Mouse (Mus musculus): ENCODE measurements at regions not wholly inside any gene's neighbourhood (a gene's known extent, or its start where the extent isn't known, plus 50 kb on each side); places are given as distances from the start of the nearest gene placed in this dataset.

DNA sequence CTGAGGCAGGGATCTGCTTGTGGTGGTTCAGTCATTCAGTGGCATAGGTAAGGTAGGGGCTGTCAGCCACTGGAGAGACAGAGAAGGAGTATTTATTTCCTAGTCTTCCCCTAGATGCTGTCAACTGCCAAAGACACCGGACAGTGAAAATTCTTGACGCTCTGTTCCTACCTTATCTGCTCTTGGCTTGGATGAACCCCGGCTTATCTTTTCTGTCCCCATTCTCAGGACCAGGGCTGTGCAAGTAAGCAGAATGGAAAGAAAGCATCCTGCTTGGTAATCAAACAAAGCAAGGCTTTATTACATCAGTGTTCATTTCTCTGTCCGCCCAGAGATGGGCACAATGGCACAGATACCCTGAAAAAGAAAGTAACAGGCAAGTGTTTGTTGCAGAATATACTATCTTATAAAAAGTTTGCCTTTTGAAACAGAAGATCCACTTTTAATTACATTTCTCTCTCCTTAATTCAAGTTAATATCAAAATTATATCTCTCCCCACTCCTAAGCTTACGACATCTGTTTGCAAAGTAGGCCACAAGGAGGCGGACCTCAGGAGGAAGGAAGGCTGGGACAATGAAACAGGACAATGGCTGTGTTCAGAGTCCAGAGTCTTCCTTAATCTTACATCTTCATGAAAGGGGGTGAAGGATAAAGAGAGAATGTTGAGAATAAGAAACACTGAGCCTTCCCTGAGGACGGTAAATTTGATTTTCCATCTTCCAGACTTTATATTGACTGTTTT, 316.8 kb upstream of the Ubash3b start:
- no peak for DNase-seq

DNA sequence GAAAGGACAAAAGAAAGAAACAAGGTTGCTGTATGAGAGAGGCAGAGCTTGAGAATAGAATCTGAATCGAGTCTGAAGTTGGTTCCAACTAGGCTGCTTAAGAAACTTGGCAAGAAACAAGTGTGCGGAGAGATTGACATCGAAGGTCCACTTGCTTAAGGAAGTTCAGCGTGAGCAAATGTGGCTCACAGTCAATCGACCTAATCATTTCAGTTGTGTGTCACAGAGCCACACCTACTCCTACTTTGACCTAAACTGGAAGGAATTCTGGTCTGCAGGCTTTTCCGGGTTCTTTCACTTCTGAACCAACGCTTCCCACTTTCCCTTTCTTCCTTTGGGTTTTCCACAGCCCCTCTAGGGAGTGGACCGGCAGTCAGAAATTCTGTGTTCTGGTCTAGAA, 313.8 kb upstream of the Ubash3b start:
- DNase-seq: peak in 1 of 2 experiments; percentile 8

DNA sequence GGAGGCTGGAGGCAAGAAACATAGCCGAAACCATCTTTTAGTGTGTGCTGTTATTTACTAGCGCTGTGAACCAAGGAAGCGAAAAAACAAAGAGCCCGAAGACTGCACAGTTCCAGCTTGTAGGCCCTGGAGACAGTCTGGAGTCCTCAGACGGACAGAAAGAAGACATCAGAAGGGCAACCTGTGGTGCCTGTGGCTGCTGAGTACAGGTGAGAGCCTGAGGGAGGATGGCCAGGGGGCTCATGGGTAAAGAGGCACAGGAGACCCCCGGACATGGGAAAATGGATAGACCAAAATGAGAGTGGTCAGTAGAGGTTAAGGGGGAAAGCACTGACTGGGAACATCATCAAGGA, 313.4 kb upstream of the Ubash3b start:
- no peak for DNase-seq

DNA sequence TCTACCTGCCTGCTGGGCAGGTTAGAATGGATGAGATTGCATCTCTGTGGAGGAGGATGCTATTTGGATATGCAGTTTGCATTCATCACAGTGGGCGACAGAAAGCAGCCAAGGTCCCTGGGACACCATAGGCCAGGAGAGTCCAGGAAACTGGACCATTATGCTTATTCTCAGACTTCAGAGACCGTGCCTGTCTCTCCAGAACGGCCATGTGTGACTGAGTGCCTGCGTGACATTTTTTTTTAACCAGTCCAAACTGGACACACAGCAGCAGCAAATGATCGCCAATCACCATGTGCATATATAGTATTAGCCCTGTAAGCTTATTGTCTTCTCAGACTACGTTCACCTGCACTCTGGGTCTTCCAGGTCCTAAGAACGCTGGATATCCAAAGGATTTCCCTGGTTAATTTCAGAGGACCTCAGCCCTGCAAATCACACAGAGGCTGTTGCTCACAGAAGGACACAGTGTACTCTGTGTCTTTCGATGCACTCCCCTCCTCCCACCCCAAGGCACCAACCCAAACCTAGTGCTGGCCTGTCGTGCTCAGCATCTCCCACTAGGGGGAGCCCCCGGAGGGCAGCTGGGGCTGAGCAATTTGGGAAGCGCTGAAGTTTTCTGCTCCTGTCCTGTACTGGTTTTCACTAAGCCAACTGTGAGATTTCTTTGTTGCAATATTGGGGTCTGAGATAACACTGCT, 312.9 kb upstream of the Ubash3b start:
- DNase-seq: peak; percentile 41 to 78

DNA sequence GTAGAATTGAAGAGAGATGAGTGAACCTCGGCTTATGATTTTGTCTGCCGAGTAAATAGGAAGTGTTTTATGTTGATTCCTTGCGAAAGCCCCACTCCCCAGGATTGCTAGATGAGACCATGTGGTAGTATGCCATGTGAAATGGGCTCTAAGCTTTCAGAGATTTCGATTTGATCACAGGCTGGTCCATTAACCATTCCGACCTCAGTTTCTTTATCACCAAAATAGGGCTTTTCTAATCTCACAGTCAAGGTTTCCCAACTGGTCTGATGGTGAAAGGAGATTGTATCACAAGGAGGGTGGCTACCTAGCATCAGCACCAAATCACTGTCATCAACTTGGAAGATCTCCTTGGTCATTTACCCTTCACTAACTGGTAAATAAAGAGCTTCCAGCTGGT, 312.0 kb upstream of the Ubash3b start:
- DNase-seq: no peak

DNA sequence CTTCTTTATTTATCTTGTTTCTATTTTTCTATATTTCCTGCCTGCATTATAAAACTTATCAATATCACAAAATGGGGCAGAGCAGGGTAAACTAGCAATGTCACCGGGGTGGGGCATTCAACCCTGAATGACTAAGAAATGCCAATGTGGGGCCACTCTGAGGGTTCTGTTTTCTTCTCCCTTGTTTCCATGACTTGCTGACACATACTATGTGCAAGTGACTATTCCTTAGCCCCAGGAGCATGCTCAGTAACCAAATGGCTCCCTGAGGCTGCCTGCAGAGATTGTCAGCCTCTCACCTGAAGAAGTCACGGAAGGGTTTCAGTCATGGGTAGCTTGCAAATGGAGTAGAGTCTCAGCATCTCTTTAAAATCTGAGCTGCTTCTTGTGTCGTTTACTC, 309.8 kb upstream of the Ubash3b start:
- DNase-seq: no peak

DNA sequence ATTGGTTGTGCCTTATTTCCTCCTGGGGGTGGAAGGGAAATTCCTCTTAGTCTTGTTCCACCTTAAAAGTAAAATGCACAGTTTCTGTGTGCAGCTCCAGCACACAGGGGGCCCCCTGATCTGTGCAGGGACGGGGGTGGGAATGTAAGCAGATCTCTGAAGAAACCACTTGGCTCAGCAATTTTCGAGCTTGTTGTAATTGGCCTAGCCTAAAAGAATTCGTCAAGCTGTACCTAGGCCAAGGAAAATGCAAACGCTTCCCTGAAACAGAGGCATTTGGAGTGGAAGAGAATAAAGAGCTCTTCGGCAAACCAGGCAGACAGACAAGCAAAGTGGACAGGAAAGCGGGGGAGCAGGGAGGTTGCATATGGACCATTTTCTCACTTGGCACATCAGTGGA, 308.5 kb upstream of the Ubash3b start:
- DNase-seq: no peak

DNA sequence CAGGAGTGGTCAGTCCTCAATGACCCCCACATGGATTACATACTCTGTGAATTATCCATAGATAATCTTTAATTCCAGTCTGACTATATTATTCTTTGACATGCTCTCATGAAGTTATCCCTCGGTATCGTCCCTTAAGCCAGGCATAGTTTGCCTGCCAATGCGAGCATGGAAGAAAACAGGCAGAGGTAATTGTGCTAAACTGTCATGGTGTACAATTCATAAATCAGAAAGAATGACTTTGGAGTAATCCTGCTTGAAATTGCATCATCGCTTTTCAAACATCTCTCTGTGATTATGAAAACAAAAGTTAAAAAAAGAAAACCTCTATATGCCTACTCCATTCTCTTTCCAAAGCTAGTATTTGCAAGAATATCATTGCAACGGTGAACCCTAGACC, 307.9 kb upstream of the Ubash3b start:
- DNase-seq: no peak

DNA sequence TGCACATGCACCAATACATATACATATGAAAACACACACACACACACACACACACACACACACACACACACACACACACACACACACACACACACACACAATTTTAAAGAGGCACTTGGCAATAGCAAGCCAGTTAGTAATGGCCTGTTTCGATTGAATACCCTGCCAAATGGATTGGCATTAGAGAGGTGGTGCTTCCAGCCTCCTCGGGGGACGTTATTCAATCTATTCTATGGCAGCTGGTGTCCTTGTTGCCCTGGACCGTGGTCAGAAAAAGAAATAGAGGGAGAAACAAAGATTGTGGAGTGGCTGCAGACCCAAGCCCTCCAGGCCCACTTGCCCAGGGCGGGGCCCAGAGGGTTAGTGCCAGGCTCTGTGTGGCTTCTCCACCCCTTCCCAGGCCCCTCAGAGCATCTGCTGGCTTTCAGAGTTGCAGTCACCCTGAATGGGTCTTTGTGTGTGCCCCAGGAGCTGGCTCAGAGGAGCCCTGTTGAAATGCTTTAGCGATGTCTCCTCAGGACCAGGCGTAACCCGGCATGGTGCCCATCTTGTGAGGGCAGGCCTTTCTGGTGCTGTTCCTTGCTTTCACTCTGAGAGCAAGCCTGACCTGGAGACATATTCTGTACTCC, 302.7 kb upstream of the Ubash3b start:
- DNase-seq: no peak

DNA sequence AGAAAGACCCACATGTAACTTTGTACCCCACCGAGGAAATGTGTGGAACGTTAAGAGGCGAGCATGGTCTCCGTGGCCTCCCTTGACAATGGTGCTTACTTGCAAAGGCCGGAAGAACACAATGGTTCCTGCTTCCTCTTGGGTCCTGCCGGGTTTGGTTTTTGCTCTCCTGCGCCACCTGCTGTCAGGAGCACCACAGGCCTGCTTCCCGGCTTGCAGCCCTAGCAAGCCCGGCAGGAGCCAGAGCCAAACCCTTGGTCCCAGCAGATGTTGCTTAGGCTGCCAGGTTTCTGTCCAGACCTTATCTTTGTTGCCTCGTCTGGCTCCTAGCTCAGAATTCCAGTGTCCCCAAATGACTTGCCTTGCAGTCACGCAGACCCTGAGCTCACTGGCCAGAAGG, 300.2 kb upstream of the Ubash3b start:
- DNase-seq: peak; percentile 81 to 88

DNA sequence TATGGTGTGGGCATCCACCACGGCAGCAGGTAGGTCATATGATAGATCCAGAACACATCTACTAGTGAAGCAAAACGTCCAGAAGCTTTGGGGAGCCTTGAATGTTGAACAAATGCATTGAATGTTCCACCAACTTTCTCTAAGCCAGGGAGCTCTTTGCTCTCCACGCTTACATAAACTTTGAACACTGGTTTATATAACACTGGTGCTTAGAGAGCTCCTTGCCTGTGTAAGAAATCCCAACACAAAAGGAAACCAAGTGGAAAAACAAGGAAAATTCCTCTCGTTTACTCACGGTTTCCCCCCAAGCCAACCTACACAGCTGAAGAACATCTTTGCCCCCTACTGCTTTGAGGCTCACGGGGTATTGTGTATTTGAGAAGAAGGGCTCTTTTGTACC, 299.2 kb upstream of the Ubash3b start:
- DNase-seq: no peak

DNA sequence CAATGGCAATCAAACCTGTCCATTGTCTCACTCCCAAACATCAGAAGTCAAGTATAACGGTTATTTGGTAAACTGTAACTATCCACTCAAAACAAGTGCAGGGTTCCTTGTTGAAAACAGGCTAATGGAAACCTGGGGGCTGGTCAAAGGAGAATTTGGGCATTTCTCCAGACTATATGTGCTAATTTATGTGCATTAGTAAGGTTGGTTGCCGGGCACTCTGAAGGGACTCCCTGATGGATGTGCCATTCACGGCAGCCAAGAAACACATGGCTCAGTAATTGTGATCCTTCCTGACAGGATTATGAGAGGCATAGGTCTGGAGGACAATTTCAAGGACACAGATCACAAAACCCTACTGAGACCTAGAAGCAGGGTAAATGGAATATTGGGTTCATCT, 295.5 kb upstream of the Ubash3b start:
- no peak for DNase-seq

DNA sequence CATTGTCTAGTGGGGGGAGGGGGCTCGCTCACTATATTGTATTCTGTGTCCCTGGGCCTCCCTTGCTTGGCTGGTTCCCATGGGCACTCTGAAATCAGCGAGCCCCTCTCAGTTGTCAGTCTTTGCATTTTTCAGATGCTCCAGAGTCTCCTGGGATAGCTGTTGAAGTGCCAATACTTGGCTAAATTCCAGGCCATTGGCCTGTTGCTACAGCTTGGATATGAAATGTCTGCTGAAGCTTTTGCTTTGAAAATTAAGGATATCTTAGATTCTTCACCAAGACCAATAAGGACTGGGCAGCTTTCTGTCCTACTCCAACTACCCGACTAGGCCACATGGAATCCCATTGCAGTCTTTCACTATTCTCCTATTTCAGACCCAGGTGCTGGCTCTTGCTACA, 290.2 kb upstream of the Ubash3b start:
- DNase-seq: no peak

DNA sequence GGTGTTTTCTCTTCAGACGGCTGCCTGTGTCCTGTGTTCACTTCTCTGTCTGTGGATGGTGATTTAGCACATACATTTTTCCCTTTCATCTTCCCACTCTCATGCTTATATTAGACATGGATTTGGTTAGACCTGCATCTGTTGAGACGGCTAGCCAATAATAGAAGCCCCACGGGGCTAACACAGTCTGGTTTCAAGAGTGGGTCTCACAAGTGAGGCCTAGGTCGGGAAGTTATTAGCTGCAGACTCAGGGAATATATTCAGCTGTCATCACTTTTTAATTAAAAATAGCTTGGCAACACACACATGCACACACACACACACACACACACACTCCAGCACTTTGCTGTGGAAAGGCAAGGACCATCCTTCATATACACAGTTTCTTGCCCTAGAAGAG, 287.7 kb upstream of the Ubash3b start:
- DNase-seq: no peak

DNA sequence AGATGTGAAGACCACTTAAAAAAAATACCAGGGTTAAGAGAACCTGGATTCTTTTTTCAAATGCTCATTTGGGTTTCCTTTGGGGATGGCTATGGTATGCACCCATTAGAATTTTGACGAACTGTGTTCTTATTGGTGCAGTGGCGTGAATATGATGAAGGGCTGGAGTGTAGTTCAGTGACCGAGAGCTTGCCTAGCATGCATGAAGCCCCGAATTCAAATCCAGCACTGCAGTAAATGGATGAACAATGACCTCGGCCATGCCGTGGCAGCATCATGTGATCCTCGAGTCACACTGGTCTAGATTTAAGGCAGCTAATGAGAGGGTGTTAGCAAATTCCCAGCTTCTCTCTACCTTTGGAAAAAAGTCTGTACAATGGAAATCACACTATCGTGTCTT, 286.4 kb upstream of the Ubash3b start:
- DNase-seq: no peak

DNA sequence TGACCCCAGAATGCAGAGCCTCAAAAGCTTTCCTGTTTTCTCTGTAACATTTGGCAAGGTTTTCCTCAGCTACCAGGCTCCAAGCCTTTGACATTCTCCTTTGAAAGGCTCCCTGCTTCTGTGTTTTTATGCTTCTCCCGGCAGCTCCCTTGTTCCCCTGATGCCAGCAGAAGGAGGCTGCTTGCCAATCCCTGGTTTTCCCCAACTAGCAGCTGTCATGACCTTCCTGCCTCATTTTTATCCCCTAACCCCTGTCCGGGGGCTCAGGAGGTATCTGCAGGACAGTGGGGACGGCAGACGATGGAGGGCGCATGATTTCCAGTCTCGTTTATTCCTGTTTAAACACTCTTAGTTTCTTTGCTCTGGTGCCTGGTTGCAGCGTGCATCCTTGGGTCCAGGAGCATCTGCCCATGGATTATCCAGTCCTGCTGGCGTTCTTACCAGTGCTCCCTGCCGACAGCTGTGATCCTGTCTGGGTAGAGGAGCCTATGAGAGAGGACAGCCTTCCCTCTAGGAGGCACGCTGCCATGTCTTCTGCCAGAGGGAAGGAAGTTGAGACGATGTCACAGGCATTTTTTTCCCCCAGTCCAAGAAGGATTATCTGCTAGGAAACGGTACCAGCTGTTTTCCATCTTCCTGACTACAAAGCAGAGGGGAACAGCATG, 285.8 kb upstream of the Ubash3b start:
- peak; percentile 20 to 21 for DNase-seq

DNA sequence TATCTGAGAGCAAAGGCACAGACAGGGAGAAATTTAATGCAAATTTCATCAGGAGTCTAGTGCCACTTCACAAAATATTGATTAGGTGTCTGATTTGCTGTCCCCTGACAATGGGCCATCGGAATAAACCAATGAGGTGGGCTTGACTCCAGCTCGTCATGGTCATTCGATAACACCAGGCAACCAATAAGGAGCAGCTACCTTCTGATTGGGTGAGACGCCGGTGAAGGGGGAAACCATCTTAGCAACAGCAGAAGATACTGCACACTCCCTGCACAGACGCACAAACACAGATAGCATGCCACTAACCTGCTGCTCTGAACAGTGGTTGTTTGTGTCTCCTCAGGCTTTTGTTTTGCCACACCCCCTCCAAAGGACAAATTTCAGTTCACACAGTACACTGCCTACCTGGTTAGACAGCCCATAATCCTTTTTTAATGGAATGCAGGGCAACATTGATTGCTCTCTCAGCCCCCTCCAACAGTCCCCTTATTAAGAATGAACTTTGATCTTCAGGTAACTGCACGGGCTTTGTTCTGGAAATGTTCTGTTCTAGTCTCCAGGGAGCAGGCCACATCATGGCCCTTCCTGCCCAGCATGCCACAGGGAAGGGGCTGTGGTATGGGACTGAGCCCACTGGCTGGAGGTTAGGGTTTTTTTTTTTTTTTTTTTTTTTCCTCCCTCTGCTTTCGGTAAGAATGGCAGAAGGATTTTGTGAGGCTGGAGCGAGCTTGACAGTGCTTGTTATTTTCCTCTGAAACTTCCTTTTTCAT, 285.1 kb upstream of the Ubash3b start:
- DNase-seq: no peak

DNA sequence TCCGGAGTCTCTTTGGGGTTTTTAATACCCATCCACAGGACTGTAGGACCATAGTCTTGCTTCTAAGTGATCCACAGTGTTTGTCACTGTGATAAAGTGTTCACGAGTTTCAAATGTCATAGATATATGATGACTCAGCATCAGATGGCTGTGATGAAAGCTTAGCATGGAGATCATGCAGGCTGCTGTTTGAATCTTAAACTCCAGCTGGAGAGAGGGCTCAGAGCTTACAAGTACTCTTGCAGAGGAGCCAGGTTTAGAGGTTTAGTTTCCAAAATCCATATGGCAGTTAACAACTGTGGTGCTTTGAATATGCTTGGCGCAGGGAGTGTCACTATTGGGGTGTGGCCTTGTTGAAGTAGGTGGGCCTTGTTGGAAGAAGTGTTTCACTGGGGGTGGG, 280.9 kb upstream of the Ubash3b start:
- no peak for DNase-seq

DNA sequence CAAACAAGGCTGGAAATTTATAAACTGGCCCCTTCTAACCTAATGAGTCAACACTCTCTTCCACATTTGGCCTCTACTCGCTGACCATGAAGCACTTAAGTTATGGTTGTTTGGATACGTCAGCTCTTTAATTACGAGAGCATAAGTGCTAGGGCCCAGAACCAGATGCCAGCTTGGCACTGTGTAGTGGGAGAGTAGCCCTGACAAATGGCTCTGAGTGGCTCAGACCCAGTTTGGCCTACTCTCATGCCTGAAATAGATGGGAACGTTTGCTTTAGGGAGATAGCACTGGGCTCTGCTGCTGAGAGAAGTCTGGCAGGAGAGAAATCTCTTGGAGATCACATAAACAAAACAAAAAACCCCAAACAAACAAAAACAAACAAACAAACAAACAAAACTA, 278.5 kb upstream of the Ubash3b start:
- no peak for DNase-seq

DNA sequence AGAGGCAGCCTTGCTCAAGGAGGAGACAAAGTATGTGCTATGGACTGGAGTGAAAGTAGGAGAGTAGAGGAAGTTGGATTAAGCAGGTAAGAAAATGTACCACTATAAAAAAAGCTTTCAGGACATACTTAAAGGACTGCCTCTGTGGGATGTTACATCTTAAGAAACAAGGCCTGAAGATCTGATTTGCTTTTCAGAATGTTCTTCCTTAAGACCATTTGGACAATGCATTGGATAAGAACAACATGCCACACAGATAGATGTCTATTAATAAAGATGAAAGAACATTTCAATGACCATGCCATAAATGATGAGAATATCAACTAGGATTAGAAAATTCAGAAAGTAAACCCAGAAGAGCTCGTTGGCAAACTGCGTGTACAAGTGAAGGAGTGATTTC, 276.6 kb upstream of the Ubash3b start:
- DNase-seq: no peak

DNA sequence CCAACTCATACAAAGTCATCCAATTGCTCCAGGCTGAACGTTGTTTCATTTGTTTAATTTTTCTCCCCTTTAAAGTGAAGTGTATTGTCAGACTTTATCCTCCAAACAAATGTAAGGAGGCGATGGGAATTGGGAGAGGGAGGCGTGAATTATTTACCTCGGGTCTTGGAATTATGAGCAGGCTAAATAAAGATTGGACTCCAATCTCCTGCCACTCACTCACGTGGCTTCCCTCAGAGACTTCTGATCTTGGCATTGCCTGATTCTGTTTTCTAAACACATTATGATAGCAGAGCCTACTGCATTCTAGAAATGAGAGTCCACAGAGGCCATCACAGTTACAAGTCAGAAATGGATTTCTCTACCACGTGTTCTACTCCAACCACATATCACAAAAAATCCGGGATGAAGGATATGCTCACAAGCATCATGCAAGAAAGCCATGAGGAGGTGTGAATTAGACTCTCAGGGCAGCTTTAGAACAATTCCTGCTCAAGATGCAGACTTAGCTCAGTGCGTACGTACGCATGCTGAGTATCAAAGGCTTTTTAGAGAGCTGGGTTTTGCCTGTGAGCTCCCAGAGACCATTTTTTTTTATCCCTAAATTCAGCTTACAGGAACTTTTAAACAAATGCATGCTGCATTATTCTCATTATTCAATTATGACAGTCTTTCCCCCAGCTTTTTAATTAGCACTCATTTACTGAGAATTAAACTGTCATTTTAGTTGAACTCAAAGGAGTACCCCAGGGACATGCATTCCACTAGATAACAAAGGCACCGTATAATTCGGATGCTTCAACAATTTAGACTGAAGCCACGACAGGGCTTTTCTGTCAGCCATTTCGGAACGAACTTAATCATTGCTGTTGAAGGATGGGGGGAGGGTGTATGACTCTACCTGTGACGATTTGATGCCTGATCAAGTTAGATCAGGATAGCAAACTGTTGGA, 269.2 kb upstream of the Ubash3b start:
- DNase-seq: no peak
